Mouse (Mus musculus): Measurements from ENCODE around the gene Ankrd37. TPM values are rescaled to one million over a fixed set of nuclear protein-coding genes. Genes with fewer than 3 reads are reported as not detected.

Ankrd37 gene
- total and polyA plus RNA-seq, 3 experiments: 12.8 to 157 (median 79.0) TPM

DNA sequence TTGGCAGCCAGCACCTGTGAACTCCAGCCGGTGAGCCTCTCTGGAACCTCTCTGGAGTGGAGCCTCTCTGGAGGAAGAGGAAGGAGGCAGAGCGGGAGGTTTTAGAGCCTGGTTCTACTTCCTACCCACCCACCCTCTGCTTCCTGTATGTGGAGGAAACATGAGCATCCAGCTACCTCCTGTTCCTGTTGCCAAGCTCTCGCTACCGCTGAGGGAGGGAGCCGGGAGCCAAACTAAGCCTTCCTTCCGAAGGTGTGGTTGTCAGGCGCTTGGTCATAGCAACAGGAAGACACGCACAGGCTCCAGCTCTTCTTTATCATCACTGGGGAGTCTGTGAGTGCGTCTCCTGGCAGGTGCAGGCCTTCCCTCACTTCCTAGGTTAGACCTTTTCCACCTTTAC is 16.7 kb upstream of the Ankrd37 start:
- dilution Hi-C loops (cut with MboI; ENCODE audit: extremely low pct_ligation_motif_present, extremely low pct_unique_long_range_greater_than_20kb, low sequenced_read_pairs) (no loop called here), in situ Hi-C loops (cut with MboI; ENCODE audit: low pct_ligation_motif_present, low pct_unique_long_range_greater_than_20kb, low sequenced_read_pairs) (no loop called here)

DNA sequence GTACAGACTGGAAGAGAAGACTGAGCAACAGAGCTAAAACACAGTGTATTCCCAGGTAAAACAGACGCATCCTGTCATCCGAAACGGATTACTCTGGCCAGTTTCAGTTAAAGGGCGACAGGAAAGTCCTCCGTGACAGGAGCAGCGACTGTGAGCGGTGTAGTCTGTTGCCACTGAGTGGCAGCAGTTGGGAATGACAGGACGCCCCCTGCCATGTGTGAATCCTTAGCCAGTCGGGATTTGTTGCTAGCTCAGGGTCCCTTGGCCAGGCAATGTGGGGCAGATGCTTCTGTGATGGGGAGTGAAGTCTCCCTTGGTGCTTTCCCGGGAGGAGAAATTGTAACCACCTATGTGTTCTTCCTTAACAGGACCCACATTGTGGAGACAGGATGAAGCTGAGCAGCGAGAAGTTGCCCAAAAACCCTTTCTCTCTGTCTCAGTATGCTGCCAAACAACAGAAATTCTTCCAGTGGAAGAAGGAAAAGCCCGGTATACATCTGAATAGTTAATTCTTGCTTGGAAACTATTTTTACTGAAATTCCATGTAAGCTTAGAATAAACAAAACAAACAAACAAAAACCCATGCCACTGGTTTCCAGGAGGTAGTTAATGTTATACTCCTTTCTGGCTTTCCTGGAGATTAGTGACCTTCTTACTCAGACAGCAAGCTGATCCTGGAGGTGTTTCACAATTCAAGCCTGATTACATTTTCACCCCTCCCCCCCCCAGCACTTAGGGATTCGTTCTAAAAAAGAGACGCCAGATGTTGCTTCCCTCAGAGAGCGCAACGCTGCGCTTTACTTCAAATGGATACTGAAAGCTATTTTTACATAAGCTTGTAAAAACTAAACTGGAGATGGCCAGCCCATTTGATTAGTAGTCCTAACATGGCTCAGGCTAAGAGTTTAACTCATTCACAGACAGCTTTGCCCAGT is 5.5 kb upstream of the Ankrd37 start:
- peaks cover 0 to 2% of the 10 kb centered on the region in 2 experiments; a peak in 3 of 4 replicates for H3K4me1 ChIP-seq (ENCODE audit: control insufficient read depth in 1 of 2, insufficient read depth in 2 of 2)
- H3K9ac ChIP-seq (ENCODE audit: insufficient read depth, low read depth): no peak overlapping the region
- dilution Hi-C loops (cut with MboI; ENCODE audit: extremely low pct_ligation_motif_present, extremely low pct_unique_long_range_greater_than_20kb, low sequenced_read_pairs): no loop called here
- H3K79me2 ChIP-seq (replicated peaks; ENCODE audit: control insufficient read depth, extremely low read depth, insufficient read depth, poor library complexity, severe bottlenecking): no peaks in the 10 kb centered on the region
- no peaks in the 10 kb centered on the region for H3K36me3 ChIP-seq (replicated peaks in 1 of 2; ENCODE audit: control insufficient read depth in 1 of 2, insufficient read depth in 1 of 2, low read length in 1 of 2)
- no peaks in the 10 kb centered on the region for H3K27me3 ChIP-seq (replicated peaks)
- no peak overlapping the region for H3K4me2 ChIP-seq (ENCODE audit: insufficient read depth, low read depth, poor library complexity, severe bottlenecking)
- in situ Hi-C loops (cut with MboI; ENCODE audit: low pct_ligation_motif_present, low pct_unique_long_range_greater_than_20kb, low sequenced_read_pairs): no loop called here
- no peaks in the 10 kb centered on the region for H3K9me3 ChIP-seq (replicated peaks; ENCODE audit: low read length)
- TF ChIP-seq JUND (conservative IDR thresholded peaks at IDR 0.05; ENCODE audit: low read depth, low read length) (no peak), HCFC1 (IDR thresholded peaks at IDR 0.05; ENCODE audit: low read depth, low read length) (no peak), POLR2A (IDR thresholded peaks at IDR 0.05; ENCODE audit: low read depth, low read length) (no peak), KAT2A (IDR thresholded peaks at IDR 0.05; ENCODE audit: insufficient replicate concordance, low read length) (no peak), BHLHE40 (IDR thresholded peaks at IDR 0.05; ENCODE audit: low read depth, low read length) (no peak), CTCF (conservative IDR thresholded peaks at IDR 0.05 in 1 of 2, IDR thresholded peaks at IDR 0.05 in 1 of 2; ENCODE audit: low read depth in 2 of 2, low read length in 2 of 2) (no peak), JUN (IDR thresholded peaks at IDR 0.05; ENCODE audit: insufficient read depth, low read depth, low read length) (no peak), ZMIZ1 (IDR thresholded peaks at IDR 0.05; ENCODE audit: low read depth, low read length) (no peak), MEF2A (IDR thresholded peaks at IDR 0.05; ENCODE audit: borderline replicate concordance, low read depth, low read length) (no peak), SIN3A (IDR thresholded peaks at IDR 0.05; ENCODE audit: low read length) (no peak), ZKSCAN1 (IDR thresholded peaks at IDR 0.05; ENCODE audit: borderline replicate concordance, low read depth, low read length) (no peak), EP300 (IDR thresholded peaks at IDR 0.05; ENCODE audit: low read length) (no peak), USF1 (IDR thresholded peaks at IDR 0.05; ENCODE audit: low read depth, low read length) (no peak), CHD1 (IDR thresholded peaks at IDR 0.05; ENCODE audit: low read depth, low read length) (no peak), POLR2AphosphoS2 (IDR thresholded peaks at IDR 0.05; ENCODE audit: low read depth, low read length) (no peak), UBTF (IDR thresholded peaks at IDR 0.05; ENCODE audit: low read depth, low read length) (no peak)
- no peak for DNase-seq (ENCODE audit: extremely low read depth)
- H3K4me3 ChIP-seq (replicated peaks in 1 of 3; ENCODE audit: low read depth in 2 of 3, low read length in 2 of 3, poor library complexity in 1 of 3): no peak overlapping the region
- H3K27ac ChIP-seq (ENCODE audit: insufficient read depth, low read depth): no peak overlapping the region

More for the DNA sequence above, 16.7 kb upstream of the Ankrd37 start:
- H3K36me3 ChIP-seq (replicated peaks in 1 of 2; ENCODE audit: control insufficient read depth in 1 of 2, insufficient read depth in 1 of 2, low read length in 1 of 2): no peaks in the 10 kb centered on the region
- no peak overlapping the region for H3K27ac ChIP-seq (ENCODE audit: insufficient read depth, low read depth)
- H3K79me2 ChIP-seq (replicated peaks; ENCODE audit: control insufficient read depth, extremely low read depth, insufficient read depth, poor library complexity, severe bottlenecking): no peaks in the 10 kb centered on the region
- no peaks in the 10 kb centered on the region for H3K27me3 ChIP-seq (replicated peaks)
- DNase-seq (ENCODE audit: extremely low read depth): no peak
- H3K4me3 ChIP-seq (replicated peaks in 1 of 3; ENCODE audit: low read depth in 2 of 3, low read length in 2 of 3, poor library complexity in 1 of 3): no peak overlapping the region
- no peak overlapping the region for H3K4me2 ChIP-seq (ENCODE audit: insufficient read depth, low read depth, poor library complexity, severe bottlenecking)
- TF ChIP-seq GABPA (IDR thresholded peaks at IDR 0.05; ENCODE audit: insufficient replicate concordance, low read depth, low read length) (no peak), NRF1 (IDR thresholded peaks at IDR 0.05; ENCODE audit: low read depth, low read length) (no peak), USF1 (IDR thresholded peaks at IDR 0.05; ENCODE audit: low read depth, low read length) (no peak), CTCF (conservative IDR thresholded peaks at IDR 0.05 in 1 of 2, IDR thresholded peaks at IDR 0.05 in 1 of 2; ENCODE audit: low read depth in 2 of 2, low read length in 2 of 2) (no peak), ZC3H11A (IDR thresholded peaks at IDR 0.05; ENCODE audit: low read depth, low read length) (no peak), BHLHE40 (IDR thresholded peaks at IDR 0.05; ENCODE audit: low read depth, low read length) (no peak), MXI1 (IDR thresholded peaks at IDR 0.05; ENCODE audit: low read depth, low read length) (no peak), UBTF (IDR thresholded peaks at IDR 0.05; ENCODE audit: low read depth, low read length) (no peak), POLR2A (IDR thresholded peaks at IDR 0.05; ENCODE audit: low read depth, low read length) (no peak), CHD2 (IDR thresholded peaks at IDR 0.05; ENCODE audit: low read length) (no peak), POLR2AphosphoS2 (IDR thresholded peaks at IDR 0.05; ENCODE audit: low read depth, low read length) (no peak), MYC (IDR thresholded peaks at IDR 0.05; ENCODE audit: low read depth, low read length) (no peak), ZKSCAN1 (IDR thresholded peaks at IDR 0.05; ENCODE audit: borderline replicate concordance, low read depth, low read length) (no peak), JUN (IDR thresholded peaks at IDR 0.05; ENCODE audit: insufficient read depth, low read depth, low read length) (no peak)
- no peak overlapping the region for H3K9ac ChIP-seq (ENCODE audit: insufficient read depth, low read depth)
- H3K9me3 ChIP-seq (replicated peaks; ENCODE audit: low read length): no peaks in the 10 kb centered on the region
- no peaks in the 10 kb centered on the region for H3K4me1 ChIP-seq (ENCODE audit: control insufficient read depth in 1 of 2, insufficient read depth in 2 of 2)
